Mouse (Mus musculus): ENCODE results near the gene Prl2c3. TPM values are rescaled to one million over a fixed set of nuclear protein-coding genes. Genes with fewer than 3 reads are reported as not detected.

Prl2c3 gene
- not detected in 2 replicates for polyA plus RNA-seq (2015; fragmentation: Nextera tagmentation; extraction: Ambion mirVana)

GRCm38 (mm10) chr13:12799979-12800378 is at the start of gene Prl2c3:
Gene Prl2c3 (minus strand): TSS chr13:12800079.

Other genes with a start within 250 kb of the Prl2c3 start
- gene Ero1lb, start 234.2 kb downstream of the Prl2c3 start, polyA plus RNA-seq (2015; fragmentation: Nextera tagmentation; extraction: Ambion mirVana), result 14.2 and 14.5 TPM in 2 replicates
- gene Prl2c2, start 205.3 kb upstream of the Prl2c3 start, polyA plus RNA-seq (2015; fragmentation: Nextera tagmentation; extraction: Ambion mirVana), result not detected in 2 replicates

All from neural tube, postnatal 0 days (tissue).